Mouse (Mus musculus) testis, postnatal 10 days (tissue): Measurements from ENCODE around the gene Phgr1.

Source experiments
- DNase-seq: peaks from one replicate; pipeline ENCODE4 v3.0.0; 2021; ENCODE audit warnings: low spot score

The Phgr1 gene

GRCm38 (mm10) chr2:118750476-118750875 lies 22.1 kb upstream of the Phgr1 start:
- no peak for DNase-seq

GRCm38 (mm10) chr2:118751896-118752791 lies 20.4 kb upstream of the Phgr1 start:
- peak; percentile 57 for DNase-seq

GRCm38 (mm10) chr2:118752792-118753108 lies 19.8 kb upstream of the Phgr1 start:
- no peak for DNase-seq

- no peak for DNase-seq
Observed at GRCm38 (mm10) chr2:118754143-118754542, 18.4 kb upstream of the Phgr1 start.

GRCm38 (mm10) chr2:118755407-118755806 lies 17.2 kb upstream of the Phgr1 start:
- no peak for DNase-seq

- no peak for DNase-seq
Observed at GRCm38 (mm10) chr2:118756103-118756502, 16.5 kb upstream of the Phgr1 start.

- peak; percentile 61 for DNase-seq
Observed at GRCm38 (mm10) chr2:118759828-118760227, 12.7 kb upstream of the Phgr1 start.

- DNase-seq, result no peak
Observed at GRCm38 (mm10) chr2:118760311-118761025, 12.1 kb upstream of the Phgr1 start.

- no peak for DNase-seq
Observed at GRCm38 (mm10) chr2:118761358-118761757, 11.2 kb upstream of the Phgr1 start.

- peak; percentile 90 for DNase-seq
Observed at GRCm38 (mm10) chr2:118761906-118762783, 10.4 kb upstream of the Phgr1 start, which contains the start of gene Ccdc9b. Gene Ccdc9b (minus strand): TSS chr2:118762661.

GRCm38 (mm10) chr2:118762784-118763148 lies 9.8 kb upstream of the Phgr1 start:
- no peak for DNase-seq

- no peak for DNase-seq
Observed at GRCm38 (mm10) chr2:118763469-118763868, 9.1 kb upstream of the Phgr1 start.

- DNase-seq, result peak; percentile 69
Observed at GRCm38 (mm10) chr2:118764094-118764831, 8.3 kb upstream of the Phgr1 start.

GRCm38 (mm10) chr2:118764875-118765274 lies 7.7 kb upstream of the Phgr1 start:
- no peak for DNase-seq

- DNase-seq, result no peak
Observed at GRCm38 (mm10) chr2:118766041-118767033, 6.2 kb upstream of the Phgr1 start.

- DNase-seq, result no peak
Observed at GRCm38 (mm10) chr2:118774536-118774935, 2.0 kb downstream of the Phgr1 start.

GRCm38 (mm10) chr2:118775396-118775795 lies 2.8 kb downstream of the Phgr1 start:
- no peak for DNase-seq

- no peak for DNase-seq
Observed at GRCm38 (mm10) chr2:118775846-118776245, 3.3 kb downstream of the Phgr1 start.

GRCm38 (mm10) chr2:118776295-118776694 lies 3.7 kb downstream of the Phgr1 start:
- no peak for DNase-seq

- no peak for DNase-seq
Observed at GRCm38 (mm10) chr2:118778418-118778817, 5.8 kb downstream of the Phgr1 start.
